Mouse (Mus musculus) kidney, adult 2 months (tissue): ENCODE results near the gene Pik3r5. TPM values are rescaled to one million over a fixed set of nuclear protein-coding genes. Genes with fewer than 3 reads are reported as not detected.

Experiments
- DNase-seq: peaks from one replicate; pipeline ENCODE4 v3.0.0; 2021
- H3K27ac ChIP-seq: fragments of 200-500 bp; 2 replicates; pipeline ENCODE4 v1.5.1; 2012; ENCODE audit warnings: low read depth, low read length, control low read depth, inconsistent platforms; ENCODE audit not compliant: insufficient read depth
- H3K27me3 ChIP-seq: fragments of 200-500 bp; replicated peaks from 2 replicates; pipeline ENCODE4 v1.6.1; 2012; ENCODE audit warnings: mild to moderate bottlenecking, moderate library complexity, low read length, inconsistent platforms; ENCODE audit not compliant: control insufficient read depth, insufficient read depth
- H3K36me3 ChIP-seq: fragments of 200-500 bp; 2 replicates; pipeline ENCODE4 v1.6.1; 2012; ENCODE audit warnings: mild to moderate bottlenecking, moderate library complexity, low read length, inconsistent platforms; ENCODE audit not compliant: control insufficient read depth, insufficient read depth
- H3K4me1 ChIP-seq: fragments of 200-500 bp; 2 replicates; pipeline ENCODE4 v1.6.1; 2011; ENCODE audit warnings: low read length; ENCODE audit not compliant: control insufficient read depth, insufficient read depth
- H3K4me3 ChIP-seq: fragments of 200-500 bp; 2 replicates; pipeline ENCODE4 v1.5.1; 2011; ENCODE audit warnings: mild to moderate bottlenecking, low read depth, low read length, control low read depth; ENCODE audit not compliant: insufficient read depth
- CTCF ChIP-seq: fragments of 200-500 bp; conservative IDR thresholded peaks from 2 replicates; pipeline ENCODE4 v1.5.1; 2011; ENCODE audit warnings: low read depth, mild to moderate bottlenecking, control low read depth, low read length, moderate library complexity, mixed read lengths; ENCODE audit not compliant: insufficient read depth, insufficient read length
- POLR2A ChIP-seq: fragments of 200-500 bp; IDR thresholded peaks from one replicate; pipeline ENCODE4 v1.6.1; 2011; ENCODE audit warnings: low read depth, low read length, control low read depth
- WGBS: fragments of 180-500 bp; shearing (Covaris S2); methylation state at CpG from one replicate; pipeline ENCODE4 v1.1.7; 2018; 5-methylcytosine and 5-hydroxymethylcytosine counted together
- polyA plus RNA-seq: library from polyadenylated mRNA; depleted of rRNA; stranded (reverse); fragments of >200 nt; gene quantifications from 2 replicates; pipeline ENCODE4 v1.2.3, GENCODE M21; 2012

The Pik3r5 gene
- polyA plus RNA-seq, 1 experiment: 2.2 TPM

DNA sequence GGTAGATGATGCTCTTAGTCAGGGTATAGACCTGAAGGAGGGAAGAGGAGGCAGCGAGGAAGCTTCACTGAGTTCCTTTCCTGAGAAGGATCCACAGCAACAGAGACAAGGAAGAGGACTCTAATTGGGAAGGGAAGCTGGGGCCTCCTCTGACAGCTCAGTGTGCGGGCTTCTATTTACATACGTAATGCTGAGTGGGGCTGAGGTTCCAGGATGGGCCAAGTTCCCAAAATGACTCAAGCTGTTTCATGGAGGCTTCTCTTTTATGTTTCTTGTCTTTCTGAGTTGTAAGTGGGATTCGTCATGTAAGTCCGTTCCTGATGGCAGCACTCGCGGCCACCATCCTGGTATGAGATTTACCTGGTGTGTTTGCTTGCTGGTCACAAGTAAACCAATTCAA lies 43.8 kb downstream of the Pik3r5 start:
- no peak for TF ChIP-seq POLR2A
- no peak for TF ChIP-seq CTCF
- H3K27me3 ChIP-seq: no peaks in the 10 kb centered on the region
- H3K4me3 ChIP-seq: no peak overlapping the region
- no peaks in the 10 kb centered on the region for H3K4me1 ChIP-seq
- H3K36me3 ChIP-seq: no peaks in the 10 kb centered on the region
- H3K27ac ChIP-seq: no peak overlapping the region
- WGBS: 94% methylated on average over 7 of the region's 7 CpGs
- DNase-seq: no peak

GRCm38 (mm10) chr11:68477661-68478060 lies 45.7 kb downstream of the Pik3r5 start:
- Histone ChIP-seq H3K4me1 (no peaks in the 10 kb centered on the region), H3K36me3 (no peaks in the 10 kb centered on the region), H3K4me3 (no peak overlapping the region), H3K27me3 (no peaks in the 10 kb centered on the region), H3K27ac (no peak overlapping the region)
- DNase-seq: no peak
- WGBS: 77% methylated on average over 6 of the region's 6 CpGs
- no peak for TF ChIP-seq CTCF
- no peak for TF ChIP-seq POLR2A

GRCm38 (mm10) chr11:68478574-68478981 lies 46.7 kb downstream of the Pik3r5 start:
- no peaks in the 10 kb centered on the region for H3K27me3 ChIP-seq
- no peak overlapping the region for H3K27ac ChIP-seq
- no peak overlapping the region for H3K4me3 ChIP-seq
- no peaks in the 10 kb centered on the region for H3K4me1 ChIP-seq
- 73% methylated on average over 3 of the region's 3 CpGs for WGBS
- H3K36me3 ChIP-seq: no peaks in the 10 kb centered on the region
- no peak for DNase-seq
- TF ChIP-seq POLR2A: no peak
- no peak for TF ChIP-seq CTCF

GRCm38 (mm10) chr11:68480660-68481059 lies 48.7 kb downstream of the Pik3r5 start:
- H3K27ac ChIP-seq: no peak overlapping the region
- 0 out of 2 replicates have a peak, but pooled peaks have one; percentile 3 for TF ChIP-seq CTCF
- TF ChIP-seq POLR2A: no peak
- no peaks in the 10 kb centered on the region for H3K4me1 ChIP-seq
- no peak overlapping the region for H3K4me3 ChIP-seq
- H3K36me3 ChIP-seq: no peaks in the 10 kb centered on the region
- no peaks in the 10 kb centered on the region for H3K27me3 ChIP-seq
- DNase-seq: no peak
- WGBS: 94% methylated on average over 4 of the region's 4 CpGs

DNA sequence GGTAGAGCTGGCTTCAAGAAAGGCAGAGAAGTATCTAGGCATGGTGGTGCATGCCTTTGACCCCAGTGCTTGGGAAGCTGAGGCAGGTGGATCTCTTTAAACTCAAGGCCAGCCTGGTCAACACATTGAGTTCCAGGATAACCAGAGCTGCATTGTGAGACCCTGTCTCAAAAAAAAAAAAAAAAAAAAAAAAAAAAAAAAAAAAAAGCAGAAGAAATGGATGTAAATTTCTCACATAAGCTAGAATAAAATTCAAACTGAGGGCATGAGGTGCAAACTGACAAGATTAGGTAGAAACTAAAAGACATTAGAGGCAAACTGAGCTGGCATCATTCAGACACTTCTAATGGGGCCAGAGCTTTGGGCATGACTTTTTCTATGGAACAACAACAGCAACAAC lies 50.1 kb downstream of the Pik3r5 start:
- TF ChIP-seq POLR2A (no peak), CTCF (no peak)
- Histone ChIP-seq H3K27ac (no peak overlapping the region), H3K4me3 (no peak overlapping the region), H3K27me3 (no peaks in the 10 kb centered on the region), H3K36me3 (no peaks in the 10 kb centered on the region), H3K4me1 (no peaks in the 10 kb centered on the region)
- no peak for DNase-seq

DNA sequence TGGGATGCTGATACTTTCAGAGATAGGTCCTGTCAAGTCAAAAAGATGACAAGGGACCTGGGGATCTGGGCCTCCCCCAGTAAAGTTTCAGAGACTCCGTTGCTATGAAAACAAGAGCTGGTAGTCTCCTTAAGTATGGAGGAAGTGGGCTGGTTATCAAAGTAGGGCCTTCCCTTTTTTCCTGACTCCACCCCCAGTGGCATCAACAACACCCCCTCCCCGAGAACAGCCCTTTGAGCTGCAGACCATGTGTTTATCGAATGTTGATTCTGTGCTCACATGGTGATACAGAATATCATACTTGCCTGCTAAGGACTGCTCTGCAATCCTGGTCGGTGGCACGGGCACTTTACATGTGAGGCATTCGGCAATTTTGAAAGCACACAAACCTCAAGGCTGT lies 51.3 kb downstream of the Pik3r5 start:
- Histone ChIP-seq H3K4me3 (no peak overlapping the region), H3K27me3 (no peaks in the 10 kb centered on the region), H3K4me1 (no peaks in the 10 kb centered on the region), H3K27ac (no peak overlapping the region), H3K36me3 (no peaks in the 10 kb centered on the region)
- DNase-seq: no peak
- TF ChIP-seq POLR2A: no peak
- no peak for TF ChIP-seq CTCF
- WGBS: 66% methylated on average over 6 of the region's 6 CpGs

DNA sequence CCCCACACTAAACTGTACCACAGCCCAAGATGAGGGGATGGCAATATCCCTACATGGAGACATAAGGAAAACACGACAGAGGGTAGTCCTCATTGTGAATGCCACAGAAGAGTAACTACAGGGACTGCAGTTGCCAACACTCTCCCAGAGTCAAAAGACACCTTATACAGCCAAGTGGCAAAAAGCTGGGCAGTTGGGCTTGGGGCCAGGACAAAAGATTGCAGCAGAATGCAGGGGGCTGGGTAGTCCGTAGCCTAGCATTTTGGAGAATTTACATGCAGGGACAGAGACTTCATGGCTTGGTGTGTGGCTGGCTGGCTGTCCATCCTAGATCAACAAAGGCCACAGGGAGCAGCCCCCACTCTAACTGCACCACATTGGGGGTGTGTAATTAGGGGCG lies 52.5 kb downstream of the Pik3r5 start:
- Histone ChIP-seq H3K36me3 (no peaks in the 10 kb centered on the region), H3K4me3 (no peak overlapping the region), H3K27me3 (no peaks in the 10 kb centered on the region), H3K4me1 (no peaks in the 10 kb centered on the region), H3K27ac (no peak overlapping the region)
- TF ChIP-seq POLR2A: no peak
- no peak for TF ChIP-seq CTCF
- no peak for DNase-seq
- 80% methylated on average over 3 of the region's 3 CpGs for WGBS
